Mouse (Mus musculus) brain, embryonic 18.5 days (tissue): ENCODE data around the gene Ldb2.

Experiments
- DNase-seq: peaks from one replicate; pipeline ENCODE4 v3.0.0-alpha.2; 2012; ENCODE audit warnings: low read depth, low spot score

Gene Ldb2

GRCm38 (mm10) chr5:44645952-44646841 is 153.3 kb downstream of the Ldb2 start:
- DNase-seq, result no peak

GRCm38 (mm10) chr5:44643079-44643478 is 156.4 kb downstream of the Ldb2 start:
- DNase-seq, result no peak

GRCm38 (mm10) chr5:44641060-44641459 is 158.4 kb downstream of the Ldb2 start:
- no peak for DNase-seq

DNA sequence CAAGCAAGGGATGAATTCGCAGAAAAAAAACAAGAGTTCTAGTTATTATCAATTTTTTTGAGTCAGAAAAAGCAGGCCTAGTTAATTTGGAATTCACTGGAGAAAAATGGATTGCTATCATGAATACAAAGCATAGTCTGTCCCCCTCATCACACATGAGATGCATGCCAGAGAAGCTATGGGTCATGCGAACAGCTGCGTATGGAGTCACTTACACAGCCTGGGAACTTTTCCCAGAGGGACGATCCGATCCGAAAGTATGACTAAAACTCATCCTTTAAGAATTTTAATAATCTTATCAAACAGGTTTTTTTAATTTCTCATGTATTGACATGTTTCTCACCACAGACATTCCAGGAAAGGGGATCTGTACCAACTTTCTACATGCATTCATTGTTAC is 163.9 kb downstream of the Ldb2 start:
- no peak for DNase-seq

- no peak for DNase-seq
Observed at GRCm38 (mm10) chr5:44629034-44629625, 170.3 kb downstream of the Ldb2 start.

- no peak for DNase-seq
Observed at GRCm38 (mm10) chr5:44627487-44627886, 172.0 kb downstream of the Ldb2 start.

DNA sequence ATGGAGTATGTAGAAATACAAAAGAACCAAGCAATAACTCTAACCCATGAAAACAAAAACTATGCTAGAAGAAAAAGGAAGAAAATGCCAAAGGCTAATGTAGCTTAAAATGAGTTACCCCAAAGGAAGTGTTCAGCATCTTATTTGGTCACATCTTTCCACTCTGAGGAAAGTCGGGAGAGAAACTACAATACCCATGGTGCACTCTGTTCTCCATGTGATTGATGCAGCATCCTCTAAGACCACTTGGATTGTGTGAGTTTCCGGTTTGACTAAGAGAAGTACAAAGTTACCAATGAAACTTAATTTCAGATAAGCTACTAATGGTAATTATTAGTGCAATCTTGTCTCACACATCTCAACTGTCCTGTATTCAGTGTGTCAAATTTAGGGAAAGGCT is 172.6 kb downstream of the Ldb2 start:
- no peak for DNase-seq

- no peak for DNase-seq
Observed at GRCm38 (mm10) chr5:44626114-44626513, 173.4 kb downstream of the Ldb2 start.

DNA sequence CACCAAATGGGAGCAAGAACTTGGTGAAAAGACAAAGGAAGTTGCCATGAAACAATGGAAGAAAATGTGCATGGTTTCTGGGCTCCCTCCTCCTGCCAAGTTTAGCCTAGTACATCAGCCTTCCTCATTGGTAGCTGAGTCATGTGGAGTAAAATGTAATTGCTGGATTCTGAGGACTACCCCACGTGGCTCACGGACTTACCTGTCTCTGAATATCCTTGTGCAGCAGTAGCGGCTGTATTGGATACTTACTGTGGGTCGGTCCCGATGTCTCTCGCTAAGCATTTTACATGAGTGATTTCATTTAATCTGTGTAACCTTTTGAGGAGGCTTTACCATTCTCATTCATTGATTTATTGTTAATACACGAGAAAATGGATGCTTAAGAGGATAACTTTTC is 183.8 kb downstream of the Ldb2 start:
- no peak for DNase-seq

DNA sequence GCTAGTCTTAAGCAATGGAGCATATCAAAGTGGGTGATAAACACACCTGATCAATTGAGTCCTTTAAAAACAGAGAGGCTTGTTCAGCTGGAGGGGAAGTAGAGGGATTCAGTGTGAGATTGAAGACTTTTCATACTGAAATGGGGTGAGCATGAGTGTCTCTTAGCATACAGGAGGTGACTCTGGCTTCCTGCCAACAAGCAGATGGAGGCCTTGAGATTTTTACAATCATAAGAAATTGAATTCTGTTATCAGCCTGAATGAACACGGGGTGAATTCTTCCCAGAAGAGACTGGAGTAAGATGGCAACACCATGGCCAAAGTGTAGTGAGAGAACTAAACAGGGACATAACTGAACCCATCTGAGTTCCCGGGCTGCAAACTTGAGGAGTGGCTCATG is 190.6 kb downstream of the Ldb2 start:
- DNase-seq, result no peak

GRCm38 (mm10) chr5:44601340-44601739 is 198.1 kb downstream of the Ldb2 start:
- no peak for DNase-seq

- peak; percentile 24 for DNase-seq
Observed at GRCm38 (mm10) chr5:44593522-44594218, 205.8 kb downstream of the Ldb2 start.

- DNase-seq, result no peak
Observed at GRCm38 (mm10) chr5:44590750-44591149, 208.7 kb downstream of the Ldb2 start.

DNA sequence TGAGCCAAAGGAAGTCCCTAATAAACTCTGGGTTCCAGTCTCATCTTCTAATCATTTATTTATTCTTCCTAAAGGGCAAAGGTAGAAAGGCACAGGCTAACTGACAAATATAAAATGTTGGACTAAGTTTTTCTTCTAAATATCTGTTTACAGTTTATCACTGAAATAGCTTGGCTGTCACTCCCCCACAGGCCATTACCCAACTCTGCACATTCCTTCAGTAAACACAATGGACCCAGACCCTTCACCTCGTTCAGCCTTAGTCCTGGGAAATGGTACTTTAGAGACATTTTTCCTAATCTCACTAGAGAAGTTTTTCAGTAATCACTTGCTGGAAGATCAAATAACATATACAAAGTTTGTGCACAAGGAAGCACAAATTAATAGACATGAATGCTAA is 210.2 kb downstream of the Ldb2 start:
- DNase-seq, result no peak

GRCm38 (mm10) chr5:44586571-44586970 is 212.9 kb downstream of the Ldb2 start:
- DNase-seq, result no peak

DNA sequence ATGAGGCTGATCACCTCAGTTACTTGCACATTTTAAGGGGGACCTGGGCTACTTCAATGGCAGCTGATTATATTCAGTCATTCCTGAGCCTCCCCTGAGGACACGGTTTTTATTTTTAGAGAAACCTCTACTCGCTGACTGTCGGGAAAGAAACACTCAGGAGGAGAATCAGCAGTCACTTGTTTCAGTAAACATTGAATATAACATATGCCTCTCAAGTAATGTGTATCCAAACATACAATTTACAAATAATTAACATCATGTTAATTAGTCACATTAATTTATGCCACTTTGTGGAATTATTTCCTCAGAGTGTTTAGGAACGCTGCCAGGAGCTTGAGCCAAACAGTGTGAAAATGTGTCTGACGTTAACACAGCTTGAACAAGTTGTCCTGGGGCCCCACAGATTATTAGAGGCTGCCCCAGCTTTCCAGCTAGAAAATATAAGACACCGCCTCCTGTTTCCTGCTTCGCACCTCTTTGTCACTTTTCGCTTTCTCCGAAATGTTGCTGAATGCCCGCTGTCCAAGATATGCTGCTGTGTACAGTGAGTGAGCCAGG is 219.5 kb downstream of the Ldb2 start:
- DNase-seq, result no peak

DNA sequence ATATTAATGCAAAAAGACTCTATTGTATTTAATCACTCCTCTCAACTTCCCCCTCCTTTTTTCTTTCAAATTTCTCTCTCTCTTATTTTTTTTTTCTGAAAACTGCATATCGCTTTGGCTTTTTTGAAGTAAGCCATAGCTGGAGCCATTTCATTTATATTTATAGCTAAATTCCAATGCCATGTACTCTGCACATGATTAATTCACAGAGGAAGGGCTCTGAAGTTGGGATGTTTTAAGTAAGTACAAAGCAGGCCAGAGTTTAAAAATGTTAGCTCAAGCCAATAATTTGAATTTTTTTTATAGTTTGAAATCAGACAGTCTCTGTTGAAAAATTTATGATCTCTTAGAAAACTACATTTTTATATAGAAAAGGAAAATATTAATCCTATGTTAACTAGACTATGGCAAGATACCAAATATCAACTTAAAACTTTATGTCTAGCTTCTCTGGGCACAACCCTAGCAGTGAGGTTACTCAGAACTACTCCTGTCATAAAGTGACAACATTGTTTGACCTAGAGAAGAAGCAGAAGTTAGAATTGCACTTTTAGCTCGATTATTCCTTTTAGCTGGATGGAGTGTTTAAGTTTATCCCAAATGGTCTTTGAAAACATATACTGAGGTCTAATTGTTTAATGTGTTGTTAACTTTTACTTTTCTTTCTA is 222.7 kb downstream of the Ldb2 start:
- DNase-seq, result no peak

DNA sequence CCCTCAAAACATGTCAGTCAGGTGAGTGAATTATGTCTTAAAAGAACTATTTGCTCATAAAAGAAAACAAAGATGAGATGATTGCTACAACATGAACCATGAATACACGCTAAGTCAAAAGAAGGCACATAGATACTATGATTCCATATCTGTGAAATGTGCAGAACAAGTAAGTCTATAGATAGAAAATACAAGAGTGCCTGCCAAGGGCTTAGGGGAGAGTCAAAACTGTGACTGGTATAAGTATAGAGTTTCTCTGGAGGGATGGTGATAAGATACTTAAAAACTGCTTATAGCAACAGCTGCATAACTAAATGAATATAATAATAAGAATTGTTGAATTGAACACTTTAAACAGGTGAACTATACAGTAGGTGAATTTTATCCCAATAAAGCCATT is 224.8 kb downstream of the Ldb2 start:
- no peak for DNase-seq

DNA sequence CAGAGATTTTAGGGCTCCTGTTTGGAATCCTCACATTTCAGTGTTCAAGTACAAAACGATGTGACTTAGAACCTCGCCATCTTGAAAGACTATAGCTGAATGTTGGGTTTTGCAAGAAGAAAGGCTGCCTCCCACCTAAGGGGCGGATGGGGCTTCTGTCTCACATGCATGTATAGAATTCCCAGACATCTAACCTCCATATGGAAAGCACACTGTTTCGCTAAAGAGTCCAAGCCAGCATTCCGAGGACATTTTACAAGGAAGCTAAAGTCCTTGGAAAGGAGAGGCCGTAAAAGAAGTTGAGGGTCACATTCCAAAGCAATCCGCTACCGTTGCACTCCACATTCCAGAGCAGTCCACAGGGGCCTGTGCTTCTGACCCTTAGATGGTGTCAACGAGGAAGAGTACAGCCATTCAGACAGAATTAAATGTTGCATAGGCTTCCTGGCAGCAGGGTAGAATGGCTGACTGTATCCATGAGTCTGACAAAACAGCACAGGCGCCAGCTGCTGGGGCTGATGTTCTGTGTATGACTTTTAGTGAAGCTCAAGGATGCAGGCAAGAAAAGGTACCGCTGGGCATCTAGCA is 245.6 kb downstream of the Ldb2 start:
- no peak for DNase-seq

DNA sequence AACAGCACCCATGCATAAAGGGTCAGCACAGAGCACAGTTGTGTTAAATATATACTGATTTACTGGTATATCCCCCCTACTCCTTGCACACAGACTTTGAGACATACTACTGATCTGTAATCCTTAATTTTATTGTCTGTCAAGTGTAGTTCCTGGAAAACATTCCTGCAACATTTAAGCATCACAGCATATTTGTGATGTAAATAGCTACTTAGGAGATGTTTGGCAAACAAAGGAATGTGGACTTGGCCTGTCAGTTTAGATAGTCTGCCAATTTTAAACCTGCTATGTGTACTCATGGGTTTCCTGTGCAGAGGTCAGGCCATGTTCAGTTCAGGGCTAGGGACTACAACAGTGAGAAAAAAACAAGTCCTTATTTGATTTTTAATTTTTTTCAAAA is 246.3 kb downstream of the Ldb2 start:
- no peak for DNase-seq

DNA sequence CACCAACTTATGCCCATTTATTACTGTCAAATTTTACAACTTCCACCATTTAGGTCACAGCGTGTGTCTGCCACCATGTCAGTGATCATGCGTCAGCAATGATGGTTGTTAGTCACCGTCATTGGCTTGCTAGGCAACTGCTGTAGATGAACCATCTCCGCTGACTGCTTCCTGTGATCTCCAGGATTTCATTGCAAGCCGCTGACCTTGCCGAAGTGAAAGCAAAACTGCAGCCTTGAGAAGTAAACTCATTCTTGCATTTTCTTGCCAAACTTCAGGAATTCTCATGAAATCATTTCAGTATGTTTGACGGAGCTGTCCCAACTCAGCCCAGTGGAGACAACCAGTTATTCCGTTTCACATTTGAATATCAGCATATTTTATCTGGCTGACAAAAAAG is 247.4 kb downstream of the Ldb2 start:
- DNase-seq, result no peak
